Mouse (Mus musculus): ENCODE measurements around the gene Pyroxd2. TPM values are rescaled to one million over a fixed set of nuclear protein-coding genes. Genes with fewer than 3 reads are reported as not detected.
"Not testable (repeated sequence)": the region's sequence is repeated elsewhere in the genome, so short reads cannot be mapped to it uniquely, and the experiment has no call there.

Gene Pyroxd2
- polyA plus RNA-seq, 1 experiment: 9.2 TPM

GRCm38 (mm10) chr19:42699426-42699825, 53.1 kb downstream of the Pyroxd2 start:
- Histone ChIP-seq H3K27ac (ENCODE audit: control insufficient read depth, insufficient read depth, low read depth, low read length, poor library complexity) (no peak overlapping the region), H3K4me1 (ENCODE audit: control insufficient read depth, insufficient read depth, low read length) (no peaks in the 10 kb centered on the region), H3K4me3 (replicated peaks; ENCODE audit: control insufficient read depth, low read depth, low read length) (no peak overlapping the region)
- 79% methylated on average over 10 of the region's 10 CpGs for WGBS
- no peak for TF ChIP-seq CTCF (IDR thresholded peaks at IDR 0.05; ENCODE audit: control insufficient read depth, insufficient read depth, low read length)
- TF ChIP-seq POLR2A (IDR thresholded peaks at IDR 0.05; ENCODE audit: borderline replicate concordance, control insufficient read depth, low read depth, low read length): no peak

DNA sequence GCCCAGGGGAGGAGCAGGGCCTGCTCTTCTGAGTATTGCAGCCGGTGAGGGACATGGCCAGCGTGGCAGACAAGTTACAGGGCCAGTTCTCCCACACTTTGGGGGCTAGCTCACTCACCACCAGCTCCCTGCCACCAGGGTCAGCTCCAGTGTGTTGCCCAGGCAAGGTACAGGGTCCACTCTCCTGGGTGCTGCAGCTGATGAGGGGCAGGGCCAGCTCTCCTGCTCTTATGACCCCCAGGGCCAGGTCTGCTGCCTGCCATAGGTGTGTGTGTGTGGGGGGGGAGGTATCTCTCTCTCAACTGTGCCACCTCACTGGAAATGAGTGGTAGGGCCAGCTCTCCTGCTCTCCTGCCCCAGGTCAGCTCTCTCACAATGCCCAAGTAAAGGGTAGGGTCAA, 54.0 kb downstream of the Pyroxd2 start:
- WGBS: 86% methylated on average over 2 of the region's 2 CpGs
- no peak overlapping the region for H3K4me3 ChIP-seq (replicated peaks; ENCODE audit: control insufficient read depth, low read depth, low read length)
- no peak for TF ChIP-seq CTCF (IDR thresholded peaks at IDR 0.05; ENCODE audit: control insufficient read depth, insufficient read depth, low read length)
- no peak for TF ChIP-seq POLR2A (IDR thresholded peaks at IDR 0.05; ENCODE audit: borderline replicate concordance, control insufficient read depth, low read depth, low read length)
- no peak overlapping the region for H3K27ac ChIP-seq (ENCODE audit: control insufficient read depth, insufficient read depth, low read depth, low read length, poor library complexity)
- no peaks in the 10 kb centered on the region for H3K4me1 ChIP-seq (ENCODE audit: control insufficient read depth, insufficient read depth, low read length)

DNA sequence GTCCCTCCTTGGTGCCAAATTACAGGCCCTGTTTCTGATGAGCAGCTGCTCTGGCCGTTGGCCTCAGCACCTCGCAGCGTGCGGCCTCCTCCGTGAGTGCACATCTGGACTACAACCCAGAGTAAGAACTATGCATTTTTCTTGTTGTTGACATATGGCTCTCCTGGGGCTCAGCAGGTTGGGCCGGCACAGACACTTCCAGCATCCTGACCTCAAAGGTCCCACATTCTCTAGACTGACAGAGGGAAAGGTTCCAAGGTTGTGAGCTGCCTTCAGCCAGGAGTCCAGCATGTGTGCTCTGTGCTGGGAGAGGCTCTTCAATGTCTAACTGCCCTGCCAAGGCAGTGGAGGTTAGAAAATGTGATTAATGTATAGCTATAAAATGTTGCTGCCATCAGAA, 55.2 kb downstream of the Pyroxd2 start:
- TF ChIP-seq CTCF (IDR thresholded peaks at IDR 0.05; ENCODE audit: control insufficient read depth, insufficient read depth, low read length) (no peak), POLR2A (IDR thresholded peaks at IDR 0.05; ENCODE audit: borderline replicate concordance, control insufficient read depth, low read depth, low read length) (no peak)
- Histone ChIP-seq H3K4me1 (ENCODE audit: control insufficient read depth, insufficient read depth, low read length) (no peaks in the 10 kb centered on the region), H3K4me3 (replicated peaks; ENCODE audit: control insufficient read depth, low read depth, low read length) (no peak overlapping the region), H3K27ac (ENCODE audit: control insufficient read depth, insufficient read depth, low read depth, low read length, poor library complexity) (no peak overlapping the region)
- WGBS: 82% methylated on average over 6 of the region's 6 CpGs

DNA sequence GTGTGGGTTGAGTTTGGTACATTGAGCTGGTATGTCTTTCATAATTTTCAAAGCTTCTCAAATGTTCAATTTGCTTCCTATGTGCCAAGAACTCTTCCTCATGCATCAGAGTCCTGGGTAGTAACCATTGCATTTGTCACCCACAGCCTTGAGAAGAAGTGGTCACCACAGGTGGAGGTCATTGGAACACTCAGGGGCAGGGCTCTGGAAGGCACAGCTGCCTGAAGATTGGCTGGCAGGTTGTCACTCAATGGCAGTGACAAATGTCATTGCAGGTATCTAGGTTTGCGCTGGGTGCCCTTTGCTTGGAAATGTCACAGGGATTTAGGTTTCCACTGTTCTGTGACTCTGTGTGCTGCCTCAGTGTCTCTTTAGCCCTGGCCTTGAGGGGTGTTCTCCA, 62.3 kb downstream of the Pyroxd2 start:
- 86% methylated on average over 1 of the region's 1 CpGs for WGBS
- no peaks in the 10 kb centered on the region for H3K4me1 ChIP-seq (ENCODE audit: control insufficient read depth, insufficient read depth, low read length)
- no peak overlapping the region for H3K27ac ChIP-seq (ENCODE audit: control insufficient read depth, insufficient read depth, low read depth, low read length, poor library complexity)
- TF ChIP-seq POLR2A (IDR thresholded peaks at IDR 0.05; ENCODE audit: borderline replicate concordance, control insufficient read depth, low read depth, low read length) (no peak), CTCF (IDR thresholded peaks at IDR 0.05; ENCODE audit: control insufficient read depth, insufficient read depth, low read length) (no peak)
- no peak overlapping the region for H3K4me3 ChIP-seq (replicated peaks; ENCODE audit: control insufficient read depth, low read depth, low read length)

DNA sequence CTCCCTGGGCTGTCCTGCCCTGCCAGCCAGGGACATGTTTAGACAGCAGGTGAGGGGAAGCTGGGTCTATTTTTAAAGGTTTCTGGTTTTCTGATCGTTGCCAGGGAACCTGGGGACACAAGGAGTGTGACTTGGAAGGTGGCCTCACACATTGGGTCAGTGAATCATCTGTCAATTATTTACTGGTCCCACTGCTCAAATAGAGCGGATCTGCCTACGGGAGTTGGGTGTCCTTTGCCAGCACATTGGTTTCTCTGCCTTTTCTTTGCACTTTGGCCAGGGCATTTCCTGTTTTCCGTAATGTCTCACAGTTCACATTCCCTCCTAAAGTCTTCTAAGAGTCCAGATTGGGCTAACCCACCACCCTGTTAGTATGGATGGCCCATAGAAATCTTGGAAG, 62.8 kb downstream of the Pyroxd2 start:
- Histone ChIP-seq H3K4me3 (replicated peaks; ENCODE audit: control insufficient read depth, low read depth, low read length) (no peak overlapping the region), H3K27ac (ENCODE audit: control insufficient read depth, insufficient read depth, low read depth, low read length, poor library complexity) (no peak overlapping the region), H3K4me1 (ENCODE audit: control insufficient read depth, insufficient read depth, low read length) (no peaks in the 10 kb centered on the region)
- TF ChIP-seq CTCF (IDR thresholded peaks at IDR 0.05; ENCODE audit: control insufficient read depth, insufficient read depth, low read length) (no peak), POLR2A (IDR thresholded peaks at IDR 0.05; ENCODE audit: borderline replicate concordance, control insufficient read depth, low read depth, low read length) (no peak)
- WGBS: 58% methylated on average over 4 of the region's 4 CpGs

DNA sequence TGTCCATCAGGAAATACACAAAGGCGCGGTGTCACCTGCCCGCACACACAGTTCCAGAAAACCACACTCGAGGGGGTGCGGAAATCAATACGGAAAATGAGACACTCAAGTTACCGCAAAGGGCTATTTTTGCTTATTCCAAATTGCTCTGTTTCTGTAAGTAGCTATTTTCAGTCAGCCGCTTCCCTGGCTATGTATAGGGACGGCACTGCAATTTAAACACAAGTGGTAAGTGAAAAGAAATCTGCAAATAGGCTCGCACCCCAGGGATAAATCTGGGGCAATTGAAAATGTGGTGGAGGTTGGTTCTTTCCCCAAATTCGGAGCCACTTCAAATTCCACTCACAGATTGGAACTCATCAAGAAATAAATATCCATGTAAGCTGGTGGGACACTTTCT, 63.3 kb downstream of the Pyroxd2 start:
- no peak overlapping the region for H3K4me3 ChIP-seq (replicated peaks; ENCODE audit: control insufficient read depth, low read depth, low read length)
- WGBS: 84% methylated on average over 11 of the region's 11 CpGs
- H3K4me1 ChIP-seq (ENCODE audit: control insufficient read depth, insufficient read depth, low read length): no peaks in the 10 kb centered on the region
- no peak overlapping the region for H3K27ac ChIP-seq (ENCODE audit: control insufficient read depth, insufficient read depth, low read depth, low read length, poor library complexity)
- TF ChIP-seq CTCF (IDR thresholded peaks at IDR 0.05; ENCODE audit: control insufficient read depth, insufficient read depth, low read length): no peak

- not testable (repeated sequence) for H3K4me1 ChIP-seq (ENCODE audit: control insufficient read depth, insufficient read depth, low read length); H3K27ac ChIP-seq (ENCODE audit: control insufficient read depth, insufficient read depth, low read depth, low read length, poor library complexity); H3K4me3 ChIP-seq (replicated peaks; ENCODE audit: control insufficient read depth, low read depth, low read length)
- WGBS: 71% methylated on average over 2 of the region's 2 CpGs
Observed at GRCm38 (mm10) chr19:42682776-42683175, 69.8 kb downstream of the Pyroxd2 start.

GRCm38 (mm10) chr19:42678191-42678590, 74.4 kb downstream of the Pyroxd2 start:
- TF ChIP-seq CTCF (IDR thresholded peaks at IDR 0.05; ENCODE audit: control insufficient read depth, insufficient read depth, low read length) (no peak), POLR2A (IDR thresholded peaks at IDR 0.05; ENCODE audit: borderline replicate concordance, control insufficient read depth, low read depth, low read length) (no peak)
- 80% methylated on average over 10 of the region's 10 CpGs for WGBS
- Histone ChIP-seq H3K4me1 (ENCODE audit: control insufficient read depth, insufficient read depth, low read length) (no peaks in the 10 kb centered on the region; the same call in 1 of the 2 replicates), H3K27ac (ENCODE audit: control insufficient read depth, insufficient read depth, low read depth, low read length, poor library complexity) (no peak overlapping the region), H3K4me3 (replicated peaks; ENCODE audit: control insufficient read depth, low read depth, low read length) (no peak overlapping the region)

DNA sequence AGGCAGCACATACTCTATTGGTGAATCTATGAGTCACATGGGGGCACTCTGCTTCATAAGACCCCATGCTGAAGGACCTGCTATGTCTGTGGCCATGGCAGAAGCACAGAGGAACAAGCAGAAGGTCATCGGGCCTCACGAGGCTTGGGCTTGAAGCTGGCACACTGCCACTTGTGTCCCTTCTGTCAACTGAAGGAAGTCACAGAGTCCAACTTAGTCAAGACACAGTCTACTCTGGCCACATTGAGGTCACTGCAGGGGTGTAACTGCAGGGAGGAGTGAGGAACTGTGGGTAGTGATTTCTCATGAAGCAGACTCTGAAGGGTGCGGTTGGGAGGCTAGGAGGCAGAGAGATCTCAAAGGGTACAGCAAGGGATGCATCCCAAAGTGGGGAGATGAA, 75.1 kb downstream of the Pyroxd2 start:
- H3K27ac ChIP-seq (ENCODE audit: control insufficient read depth, insufficient read depth, low read depth, low read length, poor library complexity): no peak overlapping the region
- 61% methylated on average over 3 of the region's 3 CpGs for WGBS
- TF ChIP-seq POLR2A (IDR thresholded peaks at IDR 0.05; ENCODE audit: borderline replicate concordance, control insufficient read depth, low read depth, low read length) (no peak), CTCF (IDR thresholded peaks at IDR 0.05; ENCODE audit: control insufficient read depth, insufficient read depth, low read length) (no peak)
- no peaks in the 10 kb centered on the region; the same call in 1 of the 2 replicates for H3K4me1 ChIP-seq (ENCODE audit: control insufficient read depth, insufficient read depth, low read length)
- H3K4me3 ChIP-seq (replicated peaks; ENCODE audit: control insufficient read depth, low read depth, low read length): no peak overlapping the region

All from bone marrow, adult 2 months (tissue).